Mouse (Mus musculus): ENCODE results near the gene Usp28.

Usp28 gene

GRCm38 (mm10) chr9:49023956-49024355 is 38.8 kb downstream of the Usp28 start:
- in situ Hi-C loops (cut with MboI, MseI) = no loop called here

DNA sequence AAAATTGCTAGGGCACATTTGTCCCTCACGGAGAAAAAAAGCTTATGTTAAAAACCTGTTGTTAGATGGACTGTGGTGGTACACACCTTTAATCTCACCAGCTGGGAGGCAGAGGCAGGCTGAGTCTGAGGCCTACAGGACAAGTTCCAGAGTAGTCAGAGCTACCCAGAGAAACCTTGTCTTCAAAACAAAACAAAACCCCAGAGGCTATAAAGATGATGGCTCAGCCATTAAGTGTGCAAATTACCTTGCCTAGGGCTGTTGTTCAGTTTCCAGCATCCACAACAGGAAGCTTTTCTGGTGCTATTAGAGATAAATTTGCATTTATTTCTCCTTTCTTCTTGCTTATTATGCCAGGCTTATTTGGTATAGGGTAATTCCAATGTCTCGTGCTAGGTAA is 39.4 kb downstream of the Usp28 start:
- in situ Hi-C loops (cut with MboI, MseI) = no loop called here

GRCm38 (mm10) chr9:49034764-49035163 is 49.6 kb downstream of the Usp28 start:
- in situ Hi-C loops (cut with MboI, MseI) = no loop called here

- in situ Hi-C loops (cut with MboI, MseI) = loop anchor here (25.0 kb wide), 2 partner anchors 1561 to 1711 kb away; partner anchors contain the start of genes Cryab, Fdxacb1, Hspb2 and Nkapd1
Measured at GRCm38 (mm10) chr9:49050901-49051300, 65.7 kb downstream of the Usp28 start.

GRCm38 (mm10) chr9:49051349-49051748 is 66.2 kb downstream of the Usp28 start:
- in situ Hi-C loops (cut with MboI, MseI) = loop anchor here (25.0 kb wide), 2 partner anchors 1561 to 1711 kb away; partner anchors contain the start of genes Cryab, Fdxacb1, Hspb2 and Nkapd1

DNA sequence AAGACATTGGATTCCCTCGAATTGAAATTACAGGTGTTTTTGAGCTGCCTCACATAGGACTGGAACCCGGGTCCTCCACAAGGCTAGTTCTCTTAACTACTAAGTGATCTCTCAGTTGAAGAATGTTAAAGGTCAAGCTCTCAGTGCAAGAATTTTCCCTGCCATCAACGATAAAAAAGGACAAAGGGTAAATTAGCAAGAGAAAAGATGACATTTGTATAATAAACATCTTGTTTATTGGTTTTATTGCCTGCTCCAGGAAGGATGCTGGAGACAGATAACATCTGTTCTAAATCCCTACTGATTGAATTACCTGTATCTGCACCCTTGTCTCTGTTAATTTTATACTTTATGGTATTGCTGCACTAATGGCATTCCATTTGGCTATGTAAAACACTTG is 68.9 kb downstream of the Usp28 start:
- in situ Hi-C loops (cut with MboI, MseI) = loop anchor here (25.0 kb wide), 2 partner anchors 1558 to 1708 kb away; partner anchors contain the start of genes Cryab, Fdxacb1, Hspb2 and Nkapd1

GRCm38 (mm10) chr9:49055333-49056205 is 70.4 kb downstream of the Usp28 start, which contains the start of gene Zw10:
TSS of gene Zw10 (plus strand) at chr9:49055613.
- in situ Hi-C loops (cut with MboI, MseI) = loop anchor here (5.0 to 25.0 kb wide), 3 partner anchors 78 to 1707 kb away; partner anchors contain the start of genes Cryab, Fdxacb1, Hspb2 and Nkapd1

GRCm38 (mm10) chr9:49076847-49077246 is 91.7 kb downstream of the Usp28 start:
- in situ Hi-C loops (cut with MboI, MseI) = no loop called here

DNA sequence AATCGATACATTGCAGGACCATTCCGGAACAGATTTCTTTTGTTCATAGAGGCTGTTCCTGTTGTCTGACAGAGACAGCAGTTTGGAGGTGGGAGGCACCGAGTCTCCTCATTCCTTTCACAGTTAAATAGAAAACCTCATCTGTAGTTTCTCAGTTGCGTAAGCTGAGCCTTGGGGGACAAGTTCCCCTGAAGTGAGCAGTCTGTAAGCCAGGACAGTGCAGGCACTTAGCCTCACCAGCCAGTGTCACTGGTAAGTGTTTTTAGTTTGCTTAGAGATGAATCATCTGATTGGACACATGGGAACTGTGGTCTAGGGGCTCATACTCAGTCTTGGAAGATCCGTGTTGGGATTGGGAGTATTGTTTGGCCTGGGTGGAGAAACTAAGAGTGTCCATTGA is 95.9 kb downstream of the Usp28 start, which contains the start of gene Tmprss5:
Tmprss5 (plus strand) TSS at position 154 of the 400 bp plus-strand sequence.
- in situ Hi-C loops (cut with MboI, MseI) = loop anchor here (5.0 kb wide), 1 partner anchor 411 kb away; no protein-coding TSS in a partner anchor

- in situ Hi-C loops (cut with MboI, MseI) = loop anchor here (5.0 kb wide), 1 partner anchor 411 kb away; no protein-coding TSS in a partner anchor
Measured at GRCm38 (mm10) chr9:49081561-49081960, 96.4 kb downstream of the Usp28 start.

DNA sequence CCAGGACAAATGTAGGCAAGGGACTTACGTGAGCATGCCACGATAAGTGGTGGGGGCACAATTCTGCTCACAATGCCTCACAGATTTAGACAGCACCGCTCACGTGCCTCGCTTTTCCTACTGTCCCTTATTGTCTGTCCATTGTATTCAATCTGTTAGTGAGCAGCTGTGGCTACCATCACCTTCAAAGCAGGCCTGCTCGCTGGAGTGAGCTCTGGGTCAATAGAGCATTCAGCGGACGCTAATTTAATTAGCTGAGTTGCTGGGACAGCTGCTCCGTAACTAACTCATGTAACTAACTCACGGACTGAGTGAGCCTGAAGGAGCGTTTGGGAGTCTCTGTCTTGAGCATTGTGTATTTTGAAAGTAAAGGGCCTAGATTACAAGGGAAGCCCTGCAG is 102.1 kb downstream of the Usp28 start:
- in situ Hi-C loops (cut with MboI, MseI) = no loop called here

All from T-helper 1 cell (primary cell).